ENCODE assay signal across 15 mouse cellular contexts in genomic region chr4:125534991-125535401, GRCm38 (mm10). TPM values are rescaled to one million over a fixed set of nuclear protein-coding genes. Genes with fewer than 3 reads are reported as not detected.
A peak's percentile ranks its signal among the peaks of the same experiment; 100 is the strongest.
DNase-seq lines count a peak whose midpoint lies in the region; ATAC-seq lines count a peak whose summit lies in the region.
"Had no signal": no experiment of that assay in that cellular context is flagged by ENCODE, and none has a peak within 500 bp of the region (broad histone marks: within the 10 kb centered on the region; RNA-seq: fewer than 3 reads in every experiment).

No protein-coding gene starts in this region.

- peaks cover 46% of the 10 kb centered on the region for H3K4me1 ChIP-seq in midbrain, embryonic 10.5 days
- H3K4me1 ChIP-seq in kidney, embryonic 14.5 days (ENCODE audit: control insufficient read depth, insufficient read depth, low read length): no peaks in the 10 kb centered on the region

- 0 out of 2 replicates have a peak overlapping the region, but pooled peaks have one; percentile 9 for H3K4me3 ChIP-seq in midbrain, embryonic 10.5 days
- no peak overlapping the region for H3K4me3 ChIP-seq in kidney, embryonic 14.5 days (ENCODE audit: low read length)
- H3K4me3 ChIP-seq: limb, embryonic 15.5 days had no signal

- H3K9me3 ChIP-seq in midbrain, embryonic 10.5 days (replicated peaks): no peaks in the 10 kb centered on the region
- no peaks in the 10 kb centered on the region for H3K9me3 ChIP-seq in kidney, embryonic 14.5 days (ENCODE audit: control insufficient read depth, low read length)
- H3K9me3 ChIP-seq: limb, embryonic 15.5 days had no signal

- peak overlapping the region; percentile 59 for H3K27ac ChIP-seq in midbrain, embryonic 10.5 days (replicated peaks)
- no peak overlapping the region for H3K27ac ChIP-seq in kidney, embryonic 14.5 days (ENCODE audit: low read depth, low read length)
- H3K27ac ChIP-seq: limb, embryonic 15.5 days had no signal

- H3K36me3 ChIP-seq in midbrain, embryonic 10.5 days: no peaks in the 10 kb centered on the region
- no peaks in the 10 kb centered on the region for H3K36me3 ChIP-seq in kidney, embryonic 14.5 days (ENCODE audit: control insufficient read depth, insufficient read depth, low read length)
- H3K36me3 ChIP-seq: limb, embryonic 15.5 days had no signal

- whole genome bisulfite sequencing in midbrain, embryonic 10.5 days: 10% methylated on average over 11 of the region's 11 CpGs
- WGBS in kidney, embryonic 14.5 days: 8% methylated on average over 11 of the region's 11 CpGs

- peak; percentile 61 to 68 for DNase-seq in right cerebral cortex, postnatal 10 days (ENCODE audit: low spot score in 2 of 2)
- no peak for DNase-seq in right cerebral cortex, adult 2 months (ENCODE audit: low spot score in 2 of 2)
- DNase-seq in forelimb bud, embryonic 11.5 days (ENCODE audit: low read depth, low spot score): peak; percentile 61
- DNase-seq in midbrain, embryonic 10.5 days (ENCODE audit: low spot score): peak; percentile 28
- peak; percentile 49 for DNase-seq in retina, embryonic 14.5 days (ENCODE audit: low spot score)
- DNase-seq in gastrocnemius, postnatal 36 days: no peak
- no peak for DNase-seq in B cell, adult 2 months
- DNase-seq: heart, adult 18-20 months; heart, postnatal 4 days; kidney, postnatal 4 days; lung, postnatal 14 days; thymus, postnatal 4 days had no signal

- no peak overlapping the region for H3K4me2 ChIP-seq in kidney, embryonic 14.5 days (replicated peaks; ENCODE audit: low read depth, low read length)
- H3K4me2 ChIP-seq: limb, embryonic 15.5 days had no signal

- intact Hi-C loops in gastrocnemius, postnatal 36 days (cut with DNase I): no loop called here

- no peak overlapping the region for H3K9ac ChIP-seq in kidney, embryonic 14.5 days (ENCODE audit: low read depth, low read length)
- H3K9ac ChIP-seq: limb, embryonic 15.5 days had no signal

- peaks cover 77% of the 10 kb centered on the region for H3K27me3 ChIP-seq in midbrain, embryonic 10.5 days (ENCODE audit: low read depth, poor library complexity, severe bottlenecking)
- H3K27me3 ChIP-seq in kidney, embryonic 14.5 days (ENCODE audit: control insufficient read depth, insufficient read depth, low read length): peaks cover 28% of the 10 kb centered on the region

- ATAC-seq in kidney, embryonic 14.5 days (ENCODE audit: low FRiP score, low TSS enrichment): no peak

RNA-seq across cellular contexts. Expression of gene Grik3, which starts 44.5 kb away (rescaled TPM):
- 0.31 and 0.34 TPM in 2 replicates for polyA plus RNA-seq in midbrain, embryonic 10.5 days (2016; fragmentation: Nextera tagmentation; extraction: Ambion mirVana)
- 0.01 and 0.14 TPM in 2 replicates for polyA plus RNA-seq in kidney, embryonic 14.5 days (2014; fragmentation: Nextera tagmentation; extraction: Ambion mirVana)
- under 1 TPM; 0.05 to 0.10 TPM for total RNA-seq in gastrocnemius, postnatal 36 days (2021)
- total RNA-seq: neutrophil, adult 5-6 weeks had no signal

Comparison
In these comparisons a context has a peak if more than half of its experiments do, and no peak if none do; other contexts are left out.
1. DNase-seq: peak in right cerebral cortex, postnatal 10 days (2 of 2), forelimb bud, embryonic 11.5 days (single experiment), midbrain, embryonic 10.5 days (single experiment) and retina, embryonic 14.5 days (single experiment); none in right cerebral cortex, adult 2 months (0 of 2), gastrocnemius, postnatal 36 days (0 of 2) and B cell, adult 2 months (0 of 2).